Mouse (Mus musculus) heart, adult 2 months (tissue): Measurements from ENCODE around the gene Hs3st6. TPM values are rescaled to one million over a fixed set of nuclear protein-coding genes. Genes with fewer than 3 reads are reported as not detected.

Experiments used
- DNase-seq, 2 experiments: peaks; one replicate each; pipeline ENCODE4 v3.0.0; 2021
- H3K27ac ChIP-seq: fragments of 200-600 bp; 2 replicates; pipeline ENCODE4 v1.8.1; 2022
- H3K27me3 ChIP-seq: fragments of 200-500 bp; 2 replicates; pipeline ENCODE4 v1.6.1; 2012; ENCODE audit warnings: mild to moderate bottlenecking, low read length, inconsistent platforms, mixed read lengths; ENCODE audit not compliant: control insufficient read depth, insufficient read depth
- H3K36me3 ChIP-seq: fragments of 200-500 bp; 2 replicates; pipeline ENCODE4 v1.6.1; 2012; ENCODE audit warnings: low read length, inconsistent platforms; ENCODE audit not compliant: control insufficient read depth, insufficient read depth
- H3K4me1 ChIP-seq: fragments of 200-500 bp; 2 replicates; pipeline ENCODE4 v1.6.1; 2011; ENCODE audit warnings: low read length; ENCODE audit not compliant: control insufficient read depth, insufficient read depth
- H3K4me3 ChIP-seq: fragments of 200-600 bp; 2 replicates; pipeline ENCODE4 v1.8.1; 2022
- H3K79me2 ChIP-seq: fragments of 200-500 bp; replicated peaks from 2 replicates; pipeline ENCODE4 v1.6.1; 2012; ENCODE audit warnings: mild to moderate bottlenecking, inconsistent platforms, low read length, moderate library complexity, mixed read lengths; ENCODE audit not compliant: control insufficient read depth, insufficient read depth
- H3K9ac ChIP-seq: fragments of 200-500 bp; 2 replicates; pipeline ENCODE4 v1.6.1; 2012; ENCODE audit warnings: low read depth, mild to moderate bottlenecking, control low read depth, inconsistent platforms, low read length, mixed read lengths
- CTCF ChIP-seq: fragments of 200-600 bp; IDR thresholded peaks from 2 replicates; pipeline ENCODE4 v1.8.1; 2022; ENCODE audit warnings: antibody characterized with exemption, mild to moderate bottlenecking, moderate library complexity
- EP300 ChIP-seq: fragments of 200-500 bp; IDR thresholded peaks from 2 replicates; pipeline ENCODE4 v1.6.1; 2011; ENCODE audit warnings: low read depth, low read length, control low read depth; ENCODE audit not compliant: insufficient read depth
- POLR2A ChIP-seq: fragments of 200-500 bp; IDR thresholded peaks from 2 replicates; pipeline ENCODE4 v1.6.1; 2011; ENCODE audit warnings: mild to moderate bottlenecking, low read depth, low read length, control low read depth; ENCODE audit not compliant: insufficient read depth
- WGBS: fragments of 180-500 bp; shearing (Covaris S2); methylation state at CpG from one replicate; pipeline ENCODE4 v1.1.7; 2018; 5-methylcytosine and 5-hydroxymethylcytosine counted together
- intact Hi-C: fragments of 180-260 bp; cut with DNase I; formaldehyde crosslinking; loops from one replicate; pipeline ENCODE4 v1.15.1; 2025
- polyA plus RNA-seq: library from polyadenylated mRNA; depleted of rRNA; stranded (reverse); fragments of >200 nt; gene quantifications from 2 replicates; pipeline ENCODE4 v1.2.3, GENCODE M21; 2012
- total RNA-seq, 2 experiments: library from RNA; stranded (reverse); gene quantifications; 2 replicates each; pipeline ENCODE4 v1.2.3; 2021

The Hs3st6 gene
- total and polyA plus RNA-seq, 3 experiments, result 0.10 TPM; not detected in 2

DNA sequence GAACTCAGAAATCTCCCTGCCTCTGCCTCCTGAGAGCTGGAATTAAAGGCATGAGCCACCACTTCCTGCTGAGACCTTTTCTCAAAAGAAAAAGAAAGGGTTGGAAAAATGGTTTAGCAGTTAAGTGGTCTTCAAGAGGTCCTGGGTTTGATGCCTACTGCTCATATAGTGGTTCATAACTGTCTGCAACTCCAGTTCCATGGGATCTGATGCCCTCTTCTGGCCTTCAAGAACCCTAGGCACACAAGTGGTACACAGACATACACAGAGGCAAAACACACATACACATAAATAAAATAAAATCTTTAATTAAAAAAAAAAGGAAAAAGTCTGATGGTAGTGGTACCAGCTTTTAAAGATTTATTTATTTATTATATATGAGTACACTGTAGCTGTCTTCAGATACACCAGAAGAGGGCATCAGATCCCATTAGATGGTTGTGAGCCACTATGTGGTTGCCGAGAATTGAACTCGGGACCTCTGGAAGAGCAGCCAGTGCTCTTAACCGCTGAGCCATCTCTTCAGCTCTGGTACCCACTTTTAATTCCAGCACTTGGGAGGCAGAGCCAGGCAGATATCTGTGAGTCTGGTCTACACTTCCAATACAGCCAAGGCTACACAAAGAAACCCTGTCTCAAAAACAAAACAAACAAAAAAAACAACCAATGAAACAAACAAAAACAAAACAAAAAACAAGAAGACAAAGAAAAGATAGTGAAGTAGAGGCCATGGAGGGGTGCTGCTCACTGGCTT is 27.0 kb upstream of the Hs3st6 start:
- DNase-seq, result no peak
- WGBS, result 67% methylated on average over 3 of the region's 3 CpGs
- Histone ChIP-seq H3K36me3 (peaks cover 12% of the 10 kb centered on the region), H3K79me2 (no peaks in the 10 kb centered on the region), H3K9ac (no peak overlapping the region), H3K4me3 (no peak overlapping the region), H3K4me1 (peaks cover 7% of the 10 kb centered on the region), H3K27me3 (no peaks in the 10 kb centered on the region), H3K27ac (no peak overlapping the region)
- intact Hi-C loops, result no loop called here
- TF ChIP-seq EP300 (no peak), POLR2A (no peak), CTCF (peak; percentile 32)

DNA sequence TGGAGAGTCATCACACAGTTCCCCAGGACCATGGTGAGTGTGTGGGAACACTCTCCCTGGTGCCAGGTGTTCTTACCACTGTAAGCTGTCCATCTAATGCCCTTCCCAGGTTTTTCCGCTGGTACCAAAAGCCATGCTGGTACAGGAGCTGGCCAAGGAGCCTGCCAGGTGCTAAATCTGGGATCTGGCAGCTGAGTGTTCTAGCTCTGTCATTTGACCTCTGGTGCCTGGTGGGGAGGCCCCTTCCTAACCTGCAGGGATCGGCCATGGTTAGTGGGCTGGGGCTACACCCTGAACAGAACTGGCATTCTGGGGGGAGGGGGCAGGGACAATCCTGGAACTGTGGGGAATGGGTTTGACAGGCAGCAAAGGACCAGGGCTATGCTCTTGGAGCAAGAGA is 25.2 kb upstream of the Hs3st6 start, which contains the start of gene Rpl3l:
Rpl3l (plus strand) TSS at position 203 of the 400 bp plus-strand sequence.
- Histone ChIP-seq H3K79me2 (no peaks in the 10 kb centered on the region), H3K4me3 (peak within 1 kb of the TSS; percentile 44), H3K4me1 (peaks cover 2% of the 10 kb centered on the region), H3K9ac (peak within 1 kb of the TSS; percentile 60), H3K27ac (peak within 1 kb of the TSS; percentile 87), H3K27me3 (no peaks in the 10 kb centered on the region), H3K36me3 (no peaks in the 10 kb centered on the region)
- TF ChIP-seq CTCF (no peak), POLR2A (peak; percentile 65; the same call in 1 of the 2 replicates), EP300 (no peak)
- intact Hi-C loops, result no loop called here
- peak; percentile 55 to 65 for DNase-seq
- 56% methylated on average over 2 of the region's 2 CpGs for WGBS

DNA sequence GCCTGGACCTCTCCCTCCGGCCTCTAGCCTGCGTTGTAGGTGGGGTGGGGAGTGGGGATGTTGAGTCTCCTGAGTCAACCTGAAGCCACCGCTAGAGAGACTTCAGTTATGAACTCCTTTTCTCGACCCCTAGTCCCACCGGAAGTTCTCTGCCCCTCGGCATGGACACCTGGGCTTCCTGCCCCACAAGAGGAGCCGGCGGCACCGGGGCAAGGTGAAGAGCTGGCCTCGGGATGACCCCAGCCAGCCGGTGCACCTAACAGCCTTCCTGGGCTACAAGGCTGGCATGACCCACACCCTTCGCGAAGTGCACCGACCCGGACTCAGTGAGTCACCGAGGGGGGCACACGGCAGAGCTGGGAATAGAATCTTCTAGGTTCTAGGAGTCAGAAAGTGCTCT is 24.6 kb upstream of the Hs3st6 start:
- peak overlapping the region; percentile 44 for H3K4me3 ChIP-seq
- H3K9ac ChIP-seq, result peak overlapping the region; percentile 60
- WGBS, result 50% methylated on average over 17 of the region's 17 CpGs

DNA sequence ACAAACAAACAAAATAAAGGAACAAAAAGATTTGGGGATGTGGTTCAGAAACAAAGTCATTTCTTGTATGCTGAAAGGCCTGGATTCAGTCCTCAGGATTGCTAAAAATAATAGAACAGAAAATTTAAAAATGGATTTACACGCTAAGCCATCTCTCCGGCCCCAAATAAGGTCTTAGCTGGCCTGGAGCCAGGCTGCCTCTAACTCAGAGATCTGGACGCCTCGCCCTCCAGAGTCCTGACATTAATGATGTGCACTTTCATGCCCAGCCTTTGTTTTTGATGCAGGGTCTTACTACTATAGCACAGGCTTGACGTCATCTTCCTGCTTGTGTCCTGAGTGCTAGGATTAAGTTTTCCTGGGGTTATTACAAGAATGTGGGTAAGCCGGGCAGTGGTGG is 23.7 kb upstream of the Hs3st6 start:
- Histone ChIP-seq H3K27ac (peak overlapping the region; percentile 87), H3K4me3 (no peak overlapping the region)
- WGBS, result 35% methylated on average over 6 of the region's 6 CpGs

More for the DNA sequence above, 24.6 kb upstream of the Hs3st6 start:
- H3K4me1 ChIP-seq, result peaks cover 3% of the 10 kb centered on the region
- intact Hi-C loops, result no loop called here
- no peaks in the 10 kb centered on the region for H3K79me2 ChIP-seq
- no peaks in the 10 kb centered on the region for H3K27me3 ChIP-seq
- TF ChIP-seq CTCF (no peak), EP300 (no peak), POLR2A (no peak)
- peak overlapping the region; percentile 87 for H3K27ac ChIP-seq
- H3K36me3 ChIP-seq, result no peaks in the 10 kb centered on the region
- DNase-seq, result peak in 1 of 2 experiments; percentile 40

DNA sequence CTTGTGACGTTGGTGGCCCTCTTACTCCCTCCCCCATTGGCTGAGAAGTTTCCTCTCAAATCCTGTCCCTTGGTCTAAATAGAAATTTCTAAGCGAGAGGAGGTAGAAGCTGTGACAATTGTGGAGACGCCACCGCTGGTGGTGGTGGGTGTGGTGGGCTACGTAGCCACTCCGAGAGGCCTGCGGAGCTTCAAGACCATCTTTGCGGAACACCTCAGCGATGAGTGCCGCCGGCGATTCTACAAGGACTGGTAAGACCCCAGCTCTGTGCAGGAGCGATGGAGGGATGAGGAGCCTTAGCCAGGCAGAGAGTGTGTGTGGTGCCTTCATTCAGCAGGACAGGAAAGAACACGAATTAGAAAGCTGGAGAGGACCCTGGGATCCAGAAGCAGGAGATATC is 22.0 kb upstream of the Hs3st6 start:
- Histone ChIP-seq H3K36me3 (no peaks in the 10 kb centered on the region), H3K4me1 (peaks cover 3% of the 10 kb centered on the region; the same call in 1 of the 2 replicates), H3K9ac (no peak overlapping the region), H3K79me2 (no peaks in the 10 kb centered on the region), H3K4me3 (no peak overlapping the region), H3K27ac (no peak overlapping the region; the same call in 1 of the 2 replicates), H3K27me3 (no peaks in the 10 kb centered on the region)
- TF ChIP-seq CTCF (no peak), EP300 (no peak)
- WGBS, result 83% methylated on average over 14 of the region's 14 CpGs
- intact Hi-C loops, result no loop called here
- no peak for DNase-seq

More for the DNA sequence above, 23.7 kb upstream of the Hs3st6 start:
- no peak overlapping the region for H3K9ac ChIP-seq
- intact Hi-C loops, result no loop called here
- no peak for TF ChIP-seq POLR2A
- no peak for TF ChIP-seq EP300
- no peak for TF ChIP-seq CTCF
- peaks cover 4% of the 10 kb centered on the region for H3K4me1 ChIP-seq
- no peaks in the 10 kb centered on the region for H3K79me2 ChIP-seq
- DNase-seq, result no peak
- H3K36me3 ChIP-seq, result no peaks in the 10 kb centered on the region
- H3K27me3 ChIP-seq, result no peaks in the 10 kb centered on the region

DNA sequence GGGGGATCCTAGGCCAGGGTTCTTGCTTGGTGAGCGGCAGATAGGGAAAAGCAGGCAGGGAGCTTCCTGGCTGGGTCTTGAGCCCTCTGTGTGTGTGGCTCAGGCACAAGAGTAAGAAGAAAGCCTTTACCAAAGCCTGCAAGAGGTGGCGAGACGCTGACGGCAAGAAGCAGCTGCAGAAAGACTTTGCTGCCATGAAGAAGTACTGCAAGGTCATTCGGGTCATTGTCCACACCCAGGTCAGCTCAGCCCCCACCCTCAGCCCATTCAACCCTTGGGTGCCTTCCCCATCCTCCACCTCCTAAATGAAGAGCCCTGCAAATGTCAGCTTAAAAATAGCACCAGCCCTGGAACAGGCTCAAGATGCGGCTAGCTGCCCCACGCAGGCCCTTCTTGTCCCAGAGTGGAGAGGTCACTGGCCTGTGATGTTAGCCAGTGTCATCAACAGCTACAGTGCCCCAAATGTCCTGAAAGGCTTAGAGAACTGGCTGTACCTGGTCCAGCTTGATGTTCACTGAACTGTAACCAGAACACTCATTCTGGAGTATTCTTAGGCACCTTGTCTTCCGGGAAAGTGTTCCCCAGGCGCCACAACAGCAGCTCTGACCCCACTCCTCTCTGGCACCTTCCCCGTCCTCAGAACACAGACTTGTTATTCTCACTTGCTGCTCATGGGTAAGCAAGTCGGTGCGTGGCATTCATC is 20.4 kb upstream of the Hs3st6 start:
- H3K4me1 ChIP-seq, result peaks cover 3% of the 10 kb centered on the region; the same call in 1 of the 2 replicates
- no peaks in the 10 kb centered on the region for H3K36me3 ChIP-seq
- no peaks in the 10 kb centered on the region for H3K79me2 ChIP-seq
- DNase-seq, result peak; percentile 46 to 77
- H3K9ac ChIP-seq, result peak overlapping the region; percentile 51
- TF ChIP-seq POLR2A (peak; percentile 55), CTCF (no peak), EP300 (0 out of 2 replicates have a peak, but pooled peaks have one; percentile 67)
- intact Hi-C loops, result no loop called here
- no peaks in the 10 kb centered on the region for H3K27me3 ChIP-seq
- 53% methylated on average over 12 of the region's 12 CpGs for WGBS
- peak overlapping the region; percentile 89 for H3K27ac ChIP-seq
- H3K4me3 ChIP-seq, result no peak overlapping the region
